Mouse (Mus musculus) layer of hippocampus, adult 9-10 months (tissue): ENCODE results near the gene Gm17019.
"Not testable (repeated sequence)": the region's sequence is repeated elsewhere in the genome, so short reads cannot be mapped to it uniquely, and the experiment has no call there.

Experiments used
- DNase-seq: peaks from one replicate; pipeline ENCODE4 v3.0.0; 2022; ENCODE audit warnings: low spot score

Gene Gm17019

GRCm38 (mm10) chr5:15032898-15033297, at the start of gene Gm17019:
Gene Gm17019 (minus strand): TSS chr5:15032998.
- DNase-seq: not testable (repeated sequence)

GRCm38 (mm10) chr5:15062385-15062715, 29.6 kb upstream of the Gm17019 start:
- DNase-seq: not testable (repeated sequence)

GRCm38 (mm10) chr5:15061638-15062384, 29.0 kb upstream of the Gm17019 start:
- not testable (repeated sequence) for DNase-seq

- not testable (repeated sequence) for DNase-seq
Observed at GRCm38 (mm10) chr5:15054151-15055025, 21.6 kb upstream of the Gm17019 start.

GRCm38 (mm10) chr5:15053606-15053962, 20.8 kb upstream of the Gm17019 start:
- not testable (repeated sequence) for DNase-seq

- DNase-seq: not testable (repeated sequence)
Observed at GRCm38 (mm10) chr5:15052945-15053605, 20.3 kb upstream of the Gm17019 start.

- not testable (repeated sequence) for DNase-seq
Observed at GRCm38 (mm10) chr5:15050807-15051206, 18.0 kb upstream of the Gm17019 start.

- DNase-seq: not testable (repeated sequence)
Observed at GRCm38 (mm10) chr5:15044830-15045767, 12.3 kb upstream of the Gm17019 start.

- not testable (repeated sequence) for DNase-seq
Observed at GRCm38 (mm10) chr5:15040784-15041183, 8.0 kb upstream of the Gm17019 start.

GRCm38 (mm10) chr5:15039984-15040383, 7.2 kb upstream of the Gm17019 start:
- DNase-seq: not testable (repeated sequence)

GRCm38 (mm10) chr5:15024316-15024715, 8.5 kb downstream of the Gm17019 start:
- DNase-seq: not testable (repeated sequence)

- DNase-seq: not testable (repeated sequence)
Observed at GRCm38 (mm10) chr5:15020067-15020466, 12.7 kb downstream of the Gm17019 start.

GRCm38 (mm10) chr5:15010639-15011582, 21.9 kb downstream of the Gm17019 start:
- not testable (repeated sequence) for DNase-seq

GRCm38 (mm10) chr5:15006907-15007306, 25.9 kb downstream of the Gm17019 start:
- not testable (repeated sequence) for DNase-seq

- DNase-seq: not testable (repeated sequence)
Observed at GRCm38 (mm10) chr5:15006288-15006687, 26.5 kb downstream of the Gm17019 start.

- not testable (repeated sequence) for DNase-seq
Observed at GRCm38 (mm10) chr5:15005584-15005983, 27.2 kb downstream of the Gm17019 start.

- DNase-seq: not testable (repeated sequence)
Observed at GRCm38 (mm10) chr5:15004569-15005562, 27.9 kb downstream of the Gm17019 start.

- DNase-seq: not testable (repeated sequence)
Observed at GRCm38 (mm10) chr5:14998077-14998476, 34.7 kb downstream of the Gm17019 start.

- not testable (repeated sequence) for DNase-seq
Observed at GRCm38 (mm10) chr5:14997556-14997955, 35.2 kb downstream of the Gm17019 start.
